Mouse (Mus musculus) hindbrain, embryonic 13.5 days (tissue): ENCODE results near the gene Stra6. TPM values are rescaled to one million over a fixed set of nuclear protein-coding genes. Genes with fewer than 3 reads are reported as not detected.

Source experiments
- ATAC-seq: fragments of 200-750 bp; cut with Nextera tagmentation; 2 replicates; pipeline ENCODE4 v1.8.0; 2017; ENCODE audit warnings: moderate TSS enrichment; ENCODE audit not compliant: low FRiP score
- H3K27ac ChIP-seq: fragments of 300-500 bp; sonication (generic); 2 replicates; pipeline ENCODE4 v1.5.1; 2015; ENCODE audit warnings: inconsistent platforms, mild to moderate bottlenecking, moderate library complexity
- H3K27me3 ChIP-seq: fragments of 300-500 bp; sonication (generic); 2 replicates; pipeline ENCODE4 v1.6.1; 2015; ENCODE audit warnings: mild to moderate bottlenecking, inconsistent platforms
- H3K36me3 ChIP-seq: fragments of 300-500 bp; sonication (generic); 2 replicates; pipeline ENCODE4 v1.6.1; 2015; ENCODE audit warnings: mild to moderate bottlenecking, inconsistent platforms
- H3K4me1 ChIP-seq: fragments of 300-500 bp; sonication (generic); replicated peaks from 2 replicates; pipeline ENCODE4 v1.6.1; 2015; ENCODE audit warnings: inconsistent platforms
- H3K4me2 ChIP-seq: fragments of 300-500 bp; sonication (generic); 2 replicates; pipeline ENCODE4 v1.6.1; 2015; ENCODE audit warnings: inconsistent platforms, mild to moderate bottlenecking, moderate library complexity
- H3K4me3 ChIP-seq: fragments of 300-500 bp; sonication (generic); 2 replicates; pipeline ENCODE4 v1.5.1; 2015; ENCODE audit warnings: mild to moderate bottlenecking, inconsistent platforms
- H3K9ac ChIP-seq: fragments of 300-500 bp; sonication (generic); 2 replicates; pipeline ENCODE4 v1.6.1; 2015; ENCODE audit warnings: mild to moderate bottlenecking, inconsistent platforms
- H3K9me3 ChIP-seq: fragments of 300-500 bp; sonication (generic); 2 replicates; pipeline ENCODE4 v1.6.1; 2016; ENCODE audit warnings: inconsistent platforms
- WGBS: fragments of 180-500 bp; shearing (Covaris S2); methylation state at CpG from one replicate; pipeline ENCODE4 v1.1.7; 2015; 5-methylcytosine and 5-hydroxymethylcytosine counted together
- polyA plus RNA-seq: library from polyadenylated mRNA; unstranded; fragments of >200 nt; fragmentation: Nextera tagmentation; extraction: Ambion mirVana; gene quantifications from 2 replicates; pipeline ENCODE4 v1.2.1, GENCODE M21; 2015

Gene Stra6
- polyA plus RNA-seq, 1 experiment from 2014 or later = 20.1 TPM

DNA sequence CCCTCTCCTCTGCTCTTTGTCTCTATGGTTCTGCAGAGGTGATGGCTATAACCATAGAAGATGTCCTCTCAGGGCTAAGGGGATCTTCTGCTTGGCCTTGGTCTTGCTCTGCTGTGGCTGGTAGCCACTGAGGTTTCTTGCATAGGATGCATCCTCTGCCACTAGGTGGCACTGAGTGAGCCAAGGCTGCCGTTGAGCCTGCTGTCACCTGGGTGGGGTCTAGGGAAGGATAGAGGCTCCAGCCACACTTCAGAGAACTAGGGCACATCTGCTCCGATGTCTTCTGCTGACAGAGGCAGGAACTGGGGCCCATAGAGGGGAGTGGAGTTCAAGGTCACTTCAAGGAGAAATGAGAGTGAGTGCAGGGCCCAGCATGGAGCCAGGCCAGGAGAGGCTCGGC lies 10.5 kb upstream of the Stra6 start:
- Histone ChIP-seq H3K27me3 (peaks cover 25% of the 10 kb centered on the region), H3K36me3 (no peaks in the 10 kb centered on the region), H3K4me2 (no peak overlapping the region), H3K9ac (no peak overlapping the region), H3K4me3 (no peak overlapping the region), H3K27ac (no peak overlapping the region), H3K4me1 (peaks cover 62% of the 10 kb centered on the region), H3K9me3 (no peaks in the 10 kb centered on the region)
- WGBS = 22% methylated on average over 3 of the region's 3 CpGs
- ATAC-seq = no peak

DNA sequence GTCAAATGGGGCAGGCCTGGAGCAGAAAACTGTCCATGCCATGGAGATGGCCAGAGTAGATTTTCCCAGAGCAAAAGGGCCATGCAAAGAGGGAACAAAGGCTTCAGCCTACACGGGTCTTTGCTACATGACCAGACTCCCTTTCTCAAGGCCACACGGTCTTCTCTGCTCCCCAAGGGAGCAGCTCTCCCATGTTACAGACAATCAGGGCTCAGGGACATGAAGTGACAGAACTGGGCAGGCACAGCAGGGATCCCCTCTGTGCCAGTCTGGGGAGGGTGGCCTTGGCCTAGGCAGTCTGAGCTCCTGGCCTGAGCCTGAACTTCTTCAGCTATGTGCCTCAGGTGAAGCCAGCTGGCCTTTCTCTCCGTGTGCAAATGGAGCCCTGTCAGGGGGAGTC lies 10.0 kb upstream of the Stra6 start:
- WGBS = 48% methylated on average over 3 of the region's 3 CpGs
- H3K4me2 ChIP-seq = no peak overlapping the region
- H3K27ac ChIP-seq = peak overlapping the region; percentile 55; the same call in 1 of the 2 replicates
- no peak overlapping the region for H3K9ac ChIP-seq
- no peak overlapping the region for H3K4me3 ChIP-seq
- no peaks in the 10 kb centered on the region for H3K9me3 ChIP-seq
- peaks cover 57% of the 10 kb centered on the region for H3K4me1 ChIP-seq
- no peaks in the 10 kb centered on the region for H3K36me3 ChIP-seq
- H3K27me3 ChIP-seq = peaks cover 30% of the 10 kb centered on the region
- no peak for ATAC-seq

DNA sequence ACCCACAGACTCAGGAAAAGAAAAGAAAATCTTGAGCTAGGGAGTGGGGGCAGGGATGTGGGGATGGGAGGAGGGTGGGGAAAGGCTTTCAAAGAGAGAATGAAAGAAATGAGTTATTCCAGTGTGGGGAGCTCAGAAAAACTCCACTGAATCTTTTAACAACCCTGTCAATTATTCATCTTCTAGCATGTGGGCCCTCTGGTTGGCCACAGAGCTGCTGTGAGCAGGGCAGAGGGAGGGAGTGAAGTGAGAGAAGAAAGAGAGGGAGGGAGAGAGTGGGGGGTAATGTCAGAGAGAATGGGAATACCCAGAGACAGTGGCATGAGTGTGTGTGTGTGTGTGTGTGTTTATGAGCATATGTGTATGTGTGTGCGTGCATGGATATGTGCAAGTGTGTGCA lies 9.6 kb upstream of the Stra6 start:
- H3K9me3 ChIP-seq = no peaks in the 10 kb centered on the region
- H3K4me1 ChIP-seq = peaks cover 52% of the 10 kb centered on the region
- peak overlapping the region; percentile 55; the same call in 1 of the 2 replicates for H3K27ac ChIP-seq
- H3K36me3 ChIP-seq = no peaks in the 10 kb centered on the region
- no peak overlapping the region for H3K9ac ChIP-seq
- H3K4me2 ChIP-seq = no peak overlapping the region
- H3K4me3 ChIP-seq = no peak overlapping the region
- peaks cover 30% of the 10 kb centered on the region for H3K27me3 ChIP-seq
- 100% methylated on average over 1 of the region's 1 CpGs for WGBS
- no peak for ATAC-seq

DNA sequence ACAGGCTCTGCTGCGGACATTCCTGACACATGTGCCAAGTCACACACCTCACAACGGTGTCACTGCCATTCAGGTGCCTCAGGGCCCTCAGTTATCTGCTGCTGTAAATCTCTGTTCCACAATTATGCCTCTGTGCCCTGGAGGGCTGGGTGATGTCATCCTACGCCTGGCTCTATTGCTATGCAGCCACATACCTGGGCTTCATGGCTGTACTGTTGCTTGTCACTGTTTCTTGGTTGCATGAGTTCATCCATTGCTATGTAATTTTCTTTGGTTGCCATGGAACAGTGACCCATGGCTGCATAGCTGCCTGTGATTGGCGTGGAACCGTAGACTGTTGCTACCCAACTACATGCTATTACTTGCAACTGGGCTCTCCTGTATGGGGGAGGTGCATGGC lies 7.9 kb upstream of the Stra6 start:
- no peaks in the 10 kb centered on the region for H3K9me3 ChIP-seq
- H3K27me3 ChIP-seq = peaks cover 31% of the 10 kb centered on the region
- no peak for ATAC-seq
- peaks cover 55% of the 10 kb centered on the region for H3K4me1 ChIP-seq
- H3K9ac ChIP-seq = no peak overlapping the region
- H3K27ac ChIP-seq = peak overlapping the region; percentile 24; the same call in 1 of the 2 replicates
- 65% methylated on average over 5 of the region's 5 CpGs for WGBS
- no peak overlapping the region for H3K4me3 ChIP-seq
- no peak overlapping the region for H3K4me2 ChIP-seq
- H3K36me3 ChIP-seq = no peaks in the 10 kb centered on the region

DNA sequence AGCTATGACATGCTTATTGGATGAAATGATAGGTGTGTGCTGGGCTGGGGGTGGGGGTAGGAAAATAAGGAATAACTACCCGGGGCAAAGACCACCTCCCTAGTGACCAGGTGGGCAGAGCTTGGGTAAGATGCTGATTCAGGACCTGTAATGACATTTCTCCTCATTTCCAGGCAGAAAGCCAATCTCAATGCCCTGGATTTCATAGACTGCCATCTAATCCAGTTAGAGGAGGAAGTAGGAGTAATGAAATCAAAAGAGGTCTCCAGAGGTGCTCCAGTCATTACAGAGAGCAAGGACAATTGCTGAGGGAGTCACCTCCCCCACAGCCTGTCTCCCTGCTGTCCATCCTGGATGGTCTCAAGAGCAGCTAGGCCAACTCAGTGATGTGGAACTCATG lies 3.7 kb upstream of the Stra6 start:
- H3K9ac ChIP-seq = no peak overlapping the region
- peak overlapping the region; percentile 78 for H3K27ac ChIP-seq
- no peaks in the 10 kb centered on the region for H3K36me3 ChIP-seq
- whole genome bisulfite sequencing = 42% methylated on average over 1 of the region's 1 CpGs
- H3K4me3 ChIP-seq = no peak overlapping the region
- no peaks in the 10 kb centered on the region for H3K9me3 ChIP-seq
- H3K4me2 ChIP-seq = no peak overlapping the region
- no peak for ATAC-seq
- H3K27me3 ChIP-seq = peaks cover 38% of the 10 kb centered on the region
- peaks cover 60% of the 10 kb centered on the region for H3K4me1 ChIP-seq

DNA sequence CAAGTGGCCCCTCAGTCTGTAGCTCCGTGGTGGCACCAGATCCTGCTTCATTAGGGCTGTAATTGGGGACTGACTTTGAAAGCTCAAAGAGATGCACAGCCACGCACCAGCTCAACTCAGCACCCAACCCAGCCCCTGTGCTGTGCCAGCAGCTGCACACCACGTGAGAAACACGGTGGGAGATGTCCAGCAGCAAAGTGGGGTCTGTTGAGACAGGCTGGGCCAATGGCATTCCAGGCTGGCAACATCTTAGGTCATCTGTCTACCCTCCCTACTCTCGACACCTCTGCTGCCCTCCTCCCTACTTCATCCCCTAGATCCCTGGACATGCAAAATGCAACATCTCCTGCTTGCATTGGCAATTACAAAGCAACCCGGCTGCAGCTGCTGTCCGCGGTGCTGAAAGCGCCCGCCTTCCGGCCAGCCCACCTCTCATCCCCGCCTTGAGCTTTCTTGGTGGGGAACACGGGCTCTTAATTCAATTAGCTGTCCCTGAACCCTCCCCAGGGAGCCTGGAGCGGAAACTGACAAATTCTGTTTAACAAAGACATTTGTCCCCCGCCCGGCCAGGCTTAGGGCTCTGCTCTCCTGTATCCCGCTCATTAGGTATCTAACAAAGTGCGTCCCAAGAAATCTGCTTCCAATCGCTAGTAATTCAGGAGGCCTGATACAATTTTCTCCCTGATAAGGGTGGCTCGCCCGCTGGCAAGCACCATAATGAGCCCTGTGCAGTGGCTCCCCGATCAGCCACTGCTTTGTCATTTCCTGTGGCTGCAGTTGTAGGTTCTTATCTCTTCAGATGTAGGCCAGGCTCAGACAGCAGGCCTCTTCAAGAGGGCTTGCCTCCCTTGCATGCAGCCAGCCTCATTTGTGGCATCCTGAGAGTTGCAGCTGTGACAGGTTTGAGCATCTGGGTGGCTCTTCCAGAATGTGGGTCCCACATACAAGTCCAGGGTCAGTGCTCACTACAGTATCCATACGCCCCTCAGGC lies 2.6 kb upstream of the Stra6 start:
- H3K4me2 ChIP-seq = no peak overlapping the region
- peaks cover 33% of the 10 kb centered on the region for H3K27me3 ChIP-seq
- no peak overlapping the region for H3K4me3 ChIP-seq
- ATAC-seq = peak; percentile 58
- H3K9ac ChIP-seq = peak overlapping the region; percentile 51
- peaks cover 64% of the 10 kb centered on the region for H3K4me1 ChIP-seq
- WGBS = 10% methylated on average over 23 of the region's 23 CpGs
- H3K36me3 ChIP-seq = no peaks in the 10 kb centered on the region
- no peaks in the 10 kb centered on the region for H3K9me3 ChIP-seq
- H3K27ac ChIP-seq = peak overlapping the region; percentile 78

DNA sequence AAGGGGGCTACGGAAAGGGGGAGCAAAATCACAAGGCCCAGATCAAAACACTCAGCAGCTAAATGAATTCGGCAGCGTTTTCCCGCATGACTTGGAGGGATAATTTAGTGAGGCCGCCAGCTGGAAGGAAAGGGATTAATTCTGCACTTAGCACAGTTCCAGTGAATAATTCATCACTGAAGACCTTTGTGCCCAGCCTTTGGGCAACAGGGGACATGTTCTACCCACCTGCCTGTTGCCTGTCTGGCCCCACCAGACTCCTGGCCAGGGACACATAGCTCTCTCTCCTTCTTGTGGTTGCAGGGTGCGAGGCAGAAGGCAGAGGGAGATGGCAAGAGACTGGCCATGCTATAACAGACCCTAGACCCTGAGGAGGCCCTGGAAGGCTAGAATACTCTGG lies 1.9 kb downstream of the Stra6 start:
- WGBS = 29% methylated on average over 6 of the region's 6 CpGs

DNA sequence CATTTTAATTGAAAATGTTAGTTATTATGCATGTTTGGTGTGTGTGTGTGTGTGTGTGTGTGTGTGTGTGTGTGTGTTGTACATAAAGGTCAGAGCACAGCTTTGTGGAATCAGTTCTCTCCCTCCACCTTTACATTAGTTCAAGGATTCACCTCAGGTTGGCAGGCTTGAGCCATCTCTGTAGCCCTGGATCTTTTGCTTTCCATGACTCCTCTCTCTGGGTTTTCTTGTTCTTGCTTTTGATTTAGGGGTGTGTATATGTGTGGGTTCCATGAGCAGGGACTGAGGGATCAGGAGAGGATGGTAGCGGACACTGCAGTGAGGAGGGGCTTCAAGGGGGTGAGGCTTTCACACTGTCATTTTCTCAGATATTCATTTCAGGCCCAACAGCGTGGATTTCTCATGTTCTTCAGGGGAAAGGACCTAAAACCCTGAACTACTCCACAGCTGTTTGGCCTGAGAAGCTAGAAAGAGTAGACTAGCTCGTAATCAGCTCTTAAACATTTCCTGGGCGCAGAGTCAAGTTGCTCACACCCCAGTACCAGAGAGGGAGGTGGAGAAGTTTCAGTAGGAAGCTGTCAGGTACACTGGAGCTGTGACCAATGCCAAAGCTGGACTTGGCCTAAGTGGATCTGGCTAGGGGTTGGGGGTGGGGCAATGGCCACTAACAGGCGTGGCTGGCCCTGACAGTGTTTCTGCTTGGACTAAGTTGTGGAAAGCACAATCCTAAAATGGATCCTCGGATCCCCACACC lies 2.6 kb downstream of the Stra6 start:
- Histone ChIP-seq H3K4me1 (peaks cover 60% of the 10 kb centered on the region), H3K27ac (peak overlapping the region; percentile 84), H3K4me3 (no peak overlapping the region), H3K27me3 (peaks cover 25% of the 10 kb centered on the region; the same call in 1 of the 2 replicates), H3K4me2 (no peak overlapping the region), H3K9ac (no peak overlapping the region), H3K9me3 (no peaks in the 10 kb centered on the region), H3K36me3 (no peaks in the 10 kb centered on the region)
- no peak for ATAC-seq
- 81% methylated on average over 6 of the region's 6 CpGs for whole genome bisulfite sequencing

More for the DNA sequence above, 1.9 kb downstream of the Stra6 start:
- ATAC-seq = no peak
- Histone ChIP-seq H3K4me1 (peaks cover 63% of the 10 kb centered on the region), H3K36me3 (no peaks in the 10 kb centered on the region), H3K4me3 (no peak overlapping the region), H3K4me2 (no peak overlapping the region), H3K27ac (peak overlapping the region; percentile 84), H3K27me3 (peaks cover 27% of the 10 kb centered on the region; the same call in 1 of the 2 replicates), H3K9ac (0 out of 2 replicates have a peak overlapping the region, but pooled peaks have one; percentile 19), H3K9me3 (no peaks in the 10 kb centered on the region)

DNA sequence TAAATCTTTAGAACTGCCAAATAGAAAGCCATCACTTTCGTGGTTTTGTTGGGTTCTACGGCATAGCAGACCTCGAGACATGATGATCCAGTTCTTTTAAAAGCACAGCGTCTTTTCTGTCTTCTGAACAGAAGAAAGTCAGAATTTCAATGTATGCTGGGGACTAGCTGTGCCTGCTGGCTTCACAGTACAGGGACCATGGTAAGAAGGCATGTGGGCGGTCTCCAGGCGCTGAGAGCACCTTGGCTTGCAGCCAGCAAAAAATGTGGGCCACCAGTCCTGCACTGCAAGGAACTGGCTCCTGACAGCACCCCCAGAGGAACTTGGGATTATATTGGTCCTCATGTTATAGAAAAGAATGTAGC lies 3.1 kb downstream of the Stra6 start:
- H3K4me1 ChIP-seq = peaks cover 60% of the 10 kb centered on the region
- H3K27ac ChIP-seq = no peak overlapping the region
- no peaks in the 10 kb centered on the region for H3K9me3 ChIP-seq
- no peak overlapping the region for H3K4me3 ChIP-seq
- H3K4me2 ChIP-seq = no peak overlapping the region
- 75% methylated on average over 6 of the region's 6 CpGs for WGBS
- H3K9ac ChIP-seq = no peak overlapping the region
- H3K27me3 ChIP-seq = peaks cover 25% of the 10 kb centered on the region; the same call in 1 of the 2 replicates
- no peaks in the 10 kb centered on the region for H3K36me3 ChIP-seq
- ATAC-seq = no peak

DNA sequence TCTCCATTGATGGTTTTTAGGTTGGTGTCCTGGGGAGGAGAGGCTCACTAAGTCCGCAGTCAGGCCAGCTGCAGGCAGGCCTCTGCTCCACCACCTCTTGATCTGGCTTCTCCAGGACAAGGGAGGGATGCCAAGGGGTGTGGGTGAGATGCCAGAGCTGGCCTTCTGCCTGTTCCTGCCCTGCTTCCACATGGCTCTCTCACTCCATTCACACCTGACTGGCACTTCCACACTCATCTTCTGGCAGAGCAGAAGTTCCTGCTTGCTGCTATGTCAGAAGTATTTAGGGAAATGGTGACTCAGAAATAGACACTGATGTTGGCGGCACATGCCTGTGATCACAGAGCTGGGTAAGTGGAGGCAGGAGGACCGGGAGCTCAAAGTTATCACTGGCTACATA lies 4.0 kb downstream of the Stra6 start:
- H3K9ac ChIP-seq = no peak overlapping the region
- ATAC-seq = no peak
- H3K4me3 ChIP-seq = no peak overlapping the region
- H3K27me3 ChIP-seq = peaks cover 25% of the 10 kb centered on the region; the same call in 1 of the 2 replicates
- H3K36me3 ChIP-seq = no peaks in the 10 kb centered on the region
- H3K4me1 ChIP-seq = peaks cover 60% of the 10 kb centered on the region
- 84% methylated on average over 3 of the region's 3 CpGs for WGBS
- no peak overlapping the region for H3K4me2 ChIP-seq
- no peaks in the 10 kb centered on the region for H3K9me3 ChIP-seq
- no peak overlapping the region for H3K27ac ChIP-seq

DNA sequence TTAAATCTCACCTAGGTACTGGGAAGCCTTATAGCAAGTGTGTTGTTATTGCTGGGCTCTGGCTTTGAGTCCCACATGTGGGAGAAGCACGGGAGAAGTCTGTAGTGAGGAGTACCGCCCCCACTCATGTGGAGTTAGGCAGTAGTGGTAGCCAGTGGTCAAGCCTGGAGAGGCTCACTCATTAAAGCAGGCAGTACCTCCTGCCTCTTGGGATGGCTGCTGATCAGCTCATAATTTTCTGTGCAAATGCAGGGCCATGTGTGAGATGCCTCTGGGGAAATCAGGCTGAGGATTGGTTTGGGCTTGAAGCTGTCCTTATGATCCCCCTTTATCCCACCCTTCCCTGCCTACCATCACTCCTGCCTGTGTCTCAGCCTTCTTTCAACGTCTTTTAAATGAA lies 11.0 kb downstream of the Stra6 start:
- H3K9ac ChIP-seq = no peak overlapping the region
- H3K9me3 ChIP-seq = no peaks in the 10 kb centered on the region
- WGBS = 56% methylated on average over 3 of the region's 3 CpGs
- ATAC-seq = no peak
- H3K36me3 ChIP-seq = no peaks in the 10 kb centered on the region
- no peak overlapping the region for H3K27ac ChIP-seq
- peaks cover 44% of the 10 kb centered on the region; the same call in 1 of the 2 replicates for H3K27me3 ChIP-seq
- H3K4me2 ChIP-seq = no peak overlapping the region
- peaks cover 32% of the 10 kb centered on the region for H3K4me1 ChIP-seq
- H3K4me3 ChIP-seq = no peak overlapping the region

DNA sequence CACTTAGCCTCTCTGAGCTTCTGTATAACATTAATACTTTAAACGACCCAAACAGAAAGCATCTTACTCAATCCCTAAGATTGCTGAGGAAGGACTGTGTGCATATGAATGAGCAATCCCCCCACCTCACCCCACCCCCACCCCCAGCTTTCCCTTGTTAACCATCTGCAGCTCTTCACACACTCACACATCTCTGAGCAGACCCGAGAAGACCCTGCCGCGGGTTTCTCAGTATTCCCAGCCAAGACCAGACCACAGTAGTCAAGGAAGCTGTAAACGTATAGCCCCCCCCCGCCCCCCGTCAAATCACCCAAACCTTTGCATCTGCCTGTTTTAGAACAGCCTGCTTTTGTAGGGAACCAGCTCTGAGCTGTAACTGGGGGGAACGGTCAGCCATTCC lies 21.0 kb downstream of the Stra6 start:
- Histone ChIP-seq H3K4me2 (no peak overlapping the region), H3K36me3 (no peaks in the 10 kb centered on the region), H3K4me1 (peaks cover 56% of the 10 kb centered on the region), H3K27ac (peak overlapping the region; percentile 37), H3K4me3 (no peak overlapping the region), H3K9ac (no peak overlapping the region), H3K27me3 (peaks cover 23% of the 10 kb centered on the region), H3K9me3 (no peaks in the 10 kb centered on the region)
- peak; percentile 27; the same call in 1 of the 2 replicates for ATAC-seq
- 12% methylated on average over 8 of the region's 8 CpGs for WGBS
